Mouse (Mus musculus) testis, adult 10 weeks (tissue): ENCODE measurements around the gene Sv2c. TPM values are rescaled to one million over a fixed set of nuclear protein-coding genes. Genes with fewer than 3 reads are reported as not detected.

ENCODE experiments used
- polyA plus RNA-seq: library from polyadenylated mRNA; stranded (reverse); fragments of 350-450 nt; fragmentation: Illumina TruSeq; extraction: RNeasy Lipid Tissue Mini Kit (QIAGEN cat#74804); gene quantifications from one replicate; pipeline ENCODE4 v1.2.3, GENCODE M21; 2014; ENCODE audit warnings: low read depth, low replicate concordance

Gene Sv2c
- polyA plus RNA-seq: 15.2 TPM

DNA sequence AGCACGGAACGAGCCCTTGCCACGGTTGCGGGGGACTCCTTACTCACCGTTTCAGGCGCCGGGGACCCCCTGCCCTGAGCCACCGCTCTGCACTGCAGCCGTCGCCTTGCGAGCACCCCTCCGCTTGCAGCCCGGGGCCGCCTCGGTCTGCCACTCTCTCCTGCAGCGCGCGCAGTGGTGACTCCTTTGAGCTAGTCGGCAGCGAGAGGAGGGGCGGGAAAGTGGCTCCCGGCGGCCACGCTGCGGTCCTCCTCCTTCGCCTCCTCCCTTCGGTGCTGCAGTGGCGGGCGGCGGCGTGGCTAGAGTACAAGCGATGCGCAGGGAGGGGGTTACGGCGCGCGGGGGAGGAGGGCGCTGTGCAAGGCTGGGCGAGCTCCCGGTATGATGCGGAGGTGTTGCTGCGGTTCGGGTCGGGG is at the start of gene Sv2c:
Gene Sv2c (minus strand): TSS at position 177 of the 416 bp plus-strand sequence.

DNA sequence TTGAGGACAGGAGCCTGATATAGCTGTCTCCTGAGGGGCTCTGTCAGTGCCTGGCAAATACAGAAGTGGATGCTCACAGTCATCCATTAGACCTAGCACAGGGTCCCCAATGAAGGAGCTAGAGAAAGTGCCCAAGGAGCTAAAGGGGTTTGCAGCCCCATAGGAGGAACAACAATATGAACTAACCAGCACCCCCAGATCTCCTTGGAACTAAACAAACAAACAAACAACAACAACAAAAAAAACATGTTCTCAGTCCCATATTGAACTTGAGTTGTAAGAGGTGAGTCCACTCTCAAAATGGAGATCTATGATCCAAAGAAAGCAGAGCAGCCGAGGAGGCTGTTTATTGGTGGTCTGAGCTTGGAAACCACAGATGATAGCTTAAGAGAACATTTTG is 50.6 kb downstream of the Sv2c start, which contains the start of gene Gm17190:
Gene Gm17190 (plus strand): TSS at position 301 of the 400 bp plus-strand sequence.

GRCm38 (mm10) chr13:96081276-96081675 is 51.1 kb downstream of the Sv2c start, which contains the start of gene Gm20075:
Gm20075 (minus strand) TSS chr13:96081376.

Other genes with a start within 250 kb of the Sv2c start
- gene Iqgap2, start 240.7 kb downstream of the Sv2c start, polyA plus RNA-seq: 12.9 TPM
- 23.0 TPM for gene Gm20075, start 51.2 kb downstream of the Sv2c start, polyA plus RNA-seq
- not detected for gene Gm17190, start 50.5 kb downstream of the Sv2c start, polyA plus RNA-seq